ENCODE assay signal across 24 mouse cellular contexts in the genomic region with DNA sequence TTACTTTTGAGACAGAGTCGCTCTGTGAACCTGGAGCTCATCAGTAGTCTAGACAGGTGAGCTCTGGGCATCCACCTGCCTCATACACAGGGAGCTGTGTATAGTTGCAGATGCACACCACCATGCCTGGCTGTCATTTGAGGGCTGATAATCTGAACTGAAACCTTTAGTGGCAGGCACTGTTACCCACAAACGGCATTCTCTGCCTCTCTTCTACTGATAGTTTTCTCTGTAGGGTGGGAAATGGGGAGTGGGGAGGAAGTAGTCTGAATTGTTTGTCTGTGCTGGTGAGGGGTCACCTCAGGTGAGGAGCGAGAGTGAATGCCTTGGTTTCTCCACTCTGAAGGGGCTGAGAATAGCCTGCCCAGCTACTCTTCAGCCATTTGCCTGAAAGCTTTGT. TPM values are rescaled to one million over a fixed set of nuclear protein-coding genes. Genes with fewer than 3 reads are reported as not detected.
DNase-seq lines count a peak whose midpoint lies in the region; ATAC-seq and TF ChIP-seq lines count a peak whose summit lies in the region.
"Had no signal": no experiment of that assay in that cellular context is flagged by ENCODE, and none has a peak within 500 bp of the region (broad histone marks: within the 10 kb centered on the region; RNA-seq: fewer than 3 reads in every experiment).

No protein-coding gene starts in this region.

- intact Hi-C loops in heart, postnatal 36 days (cut with DNase I), result no loop called here

- WGBS in heart, embryonic 12.5 days, result 61% methylated on average over 3 of the region's 3 CpGs

- ATAC-seq in heart, embryonic 12.5 days (ENCODE audit: insufficient number of reproducible peaks, low FRiP score), result no peak
- 0 out of 2 replicates have a peak, but pooled peaks have one; percentile 14 for ATAC-seq in megakaryocyte-erythroid progenitor cell, adult 5-6 weeks (replicated peaks; ENCODE audit: low FRiP score, low TSS enrichment, poor library complexity, severe bottlenecking)
- no peak for ATAC-seq in CD4-positive, CD25-positive, alpha-beta regulatory T cell, adult 4 months
- ATAC-seq: activated CD4-positive, CD25-positive, alpha-beta regulatory T cell, adult 4 months; Patski had no signal

- H3K27me3 ChIP-seq in heart, embryonic 12.5 days (replicated peaks), result no peaks in the 10 kb centered on the region
- H3K27me3 ChIP-seq in MEL (ENCODE audit: control insufficient read depth in 1 of 2, insufficient read depth in 2 of 2, low read length in 2 of 2), result no peaks in the 10 kb centered on the region
- H3K27me3 ChIP-seq: CH12.LX, Patski had no signal

- TF ChIP-seq CTCF in MEL (IDR thresholded peaks at IDR 0.05 in 2 of 3, conservative IDR thresholded peaks at IDR 0.05 in 1 of 3; ENCODE audit: control insufficient read depth in 1 of 3, insufficient read depth in 1 of 3, low read depth in 2 of 3, low read length in 3 of 3, poor library complexity in 1 of 3, severe bottlenecking in 1 of 3), result no peak

- peaks cover 2% of the 10 kb centered on the region; the same call in 1 of the 2 replicates for H3K79me2 ChIP-seq in MEL (ENCODE audit: control insufficient read depth, insufficient read depth, low read length, poor library complexity)

- no peak overlapping the region for H3K9ac ChIP-seq in heart, embryonic 12.5 days
- H3K9ac ChIP-seq in MEL (ENCODE audit: control insufficient read depth, low read depth, low read length, poor library complexity, severe bottlenecking), result 0 out of 2 replicates have a peak overlapping the region, but pooled peaks have one; percentile 14

- H3K4me2 ChIP-seq in heart, embryonic 12.5 days, result no peak overlapping the region

- TF ChIP-seq RAD21 in MEL (IDR thresholded peaks at IDR 0.05; ENCODE audit: low read depth, low read length), result no peak

- no peak for TF ChIP-seq POLR2A in MEL (IDR thresholded peaks at IDR 0.05; ENCODE audit: control insufficient read depth in 1 of 2, insufficient read depth in 1 of 2, low read depth in 1 of 2, low read length in 2 of 2, poor library complexity in 1 of 2)

- peak; percentile 16 for DNase-seq in heart, adult 11 months
- no peak for DNase-seq in heart, postnatal 4 days
- no peak for DNase-seq in heart, postnatal 36 days
- peak; percentile 33 for DNase-seq in MEL (ENCODE audit: low read depth, low spot score)
- no peak for DNase-seq in layer of hippocampus, postnatal 36 days
- DNase-seq: adrenal gland, adult 8-10 months; adrenal gland, postnatal 10 days; adrenal gland, postnatal 25 days; adrenal gland, postnatal 36 days; B cell, adult 2 months; cerebellum, adult 11 months; cerebellum, adult 11-12 months; cerebellum, adult 18-20 months; cerebellum, adult 2 months had no signal

- H3K4me3 ChIP-seq in heart, embryonic 12.5 days, result no peak overlapping the region
- H3K4me3 ChIP-seq in MEL (ENCODE audit: control insufficient read depth in 1 of 2, insufficient read depth in 1 of 2, low read depth in 2 of 2, low read length in 2 of 2), result no peak overlapping the region

- TF ChIP-seq EP300 in MEL (IDR thresholded peaks at IDR 0.05; ENCODE audit: low read depth in 1 of 2, low read length in 2 of 2), result peak; percentile 3 to 71; a peak in 2 of 4 replicates

- H3K4me1 ChIP-seq in heart, embryonic 12.5 days (replicated peaks), result peaks cover 17% of the 10 kb centered on the region
- peaks cover 25 to 32% of the 10 kb centered on the region in 2 experiments for H3K4me1 ChIP-seq in MEL (ENCODE audit: control insufficient read depth in 1 of 2, insufficient read depth in 2 of 2, low read length in 2 of 2)

- 0 out of 2 replicates have a peak overlapping the region, but pooled peaks have one; percentile 8 for H3K27ac ChIP-seq in heart, embryonic 12.5 days (ENCODE audit: poor library complexity, severe bottlenecking)
- peak overlapping the region; percentile 49 for H3K27ac ChIP-seq in MEL (ENCODE audit: control insufficient read depth, low read depth, low read length)

- peaks cover 73% of the 10 kb centered on the region for H3K36me3 ChIP-seq in heart, embryonic 12.5 days
- peaks cover 25 to 47% of the 10 kb centered on the region in 2 experiments for H3K36me3 ChIP-seq in MEL (ENCODE audit: control insufficient read depth in 1 of 2, insufficient read depth in 2 of 2, low read length in 2 of 2)

- no peaks in the 10 kb centered on the region for H3K9me3 ChIP-seq in heart, embryonic 12.5 days (replicated peaks)
- no peaks in the 10 kb centered on the region for H3K9me3 ChIP-seq in MEL (replicated peaks; ENCODE audit: insufficient read depth, low read length)
- H3K9me3 ChIP-seq: G1E had no signal

TF ChIP-seq in MEL, 35 proteins besides CTCF, POLR2A, EP300 and RAD21 (continues in another document):
- TF ChIP-seq JUND (IDR thresholded peaks at IDR 0.05; ENCODE audit: low read depth, low read length) (no peak), MAX (IDR thresholded peaks at IDR 0.05; ENCODE audit: low read length) (no peak), TCF12 (IDR thresholded peaks at IDR 0.05; ENCODE audit: low read depth, low read length) (peak; percentile 71), ZKSCAN1 (IDR thresholded peaks at IDR 0.05; ENCODE audit: low read depth, low read length) (no peak), ETS1 (IDR thresholded peaks at IDR 0.05; ENCODE audit: low read depth, low read length) (peak; percentile 35; the same call in 1 of the 2 replicates), MAFK (IDR thresholded peaks at IDR 0.05; ENCODE audit: borderline replicate concordance, low read depth, low read length) (no peak), ZMIZ1 (IDR thresholded peaks at IDR 0.05; ENCODE audit: low read depth, low read length) (no peak), BHLHE40 (IDR thresholded peaks at IDR 0.05; ENCODE audit: borderline replicate concordance, low read depth, low read length) (no peak), NRF1 (IDR thresholded peaks at IDR 0.05; ENCODE audit: insufficient read depth, low read depth, low read length, poor library complexity, severe bottlenecking) (no peak), GABPA (IDR thresholded peaks at IDR 0.05; ENCODE audit: low read depth, low read length) (no peak), MXI1 (IDR thresholded peaks at IDR 0.05; ENCODE audit: low read depth, low read length) (no peak), TAL1 (IDR thresholded peaks at IDR 0.05; ENCODE audit: low read length) (no peak), SIN3A (IDR thresholded peaks at IDR 0.05; ENCODE audit: low read length) (no peak), CHD2 (IDR thresholded peaks at IDR 0.05; ENCODE audit: low read length) (no peak), CHD1 (IDR thresholded peaks at IDR 0.05; ENCODE audit: low read depth, low read length) (0 out of 2 replicates have a peak, but pooled peaks have one; percentile 51)

RNA-seq across cellular contexts. Expression of gene Plekha3, which starts 12.5 kb away (rescaled TPM):
- 10 to 100 TPM; 21.5 to 22.5 TPM for total RNA-seq in heart, postnatal 4 days (2021)
- polyA plus RNA-seq in heart, embryonic 12.5 days (2016; fragmentation: Nextera tagmentation; extraction: Ambion mirVana), result 14.9 and 17.3 TPM in 2 replicates
- 10 to 100 TPM; 19.4 to 20.0 TPM for total RNA-seq in heart, postnatal 36 days (2021)
- 15.1 and 20.5 TPM in 2 replicates for total RNA-seq in MEL (2012; rRNA removed)
- polyA plus RNA-seq in MEL (2012; ENCODE audit: insufficient read depth in 1 of 2, insufficient read length in 2 of 2, low read depth in 1 of 2, low replicate concordance in 2 of 2, missing spikeins in 1 of 2), result 10 to 100 TPM in 1 of 2 experiments, not detected in 1; 23.4 TPM
- total RNA-seq in megakaryocyte-erythroid progenitor cell, adult 5-6 weeks (2014; fragmentation: Nextera tagmentation), result 19.8 and 23.7 TPM in 2 replicates
- total RNA-seq in megakaryocyte-erythroid progenitor cell, adult 5-6 weeks (2017), result 20.4 and 21.8 TPM in 2 replicates
- total RNA-seq in layer of hippocampus, postnatal 36 days (2021), result 10 to 100 TPM; 49.7 to 50.1 TPM
- polyA plus RNA-seq in CD4-positive, CD25-positive, alpha-beta regulatory T cell, adult 4 months (2017; shearing (Covaris generic)), result 10 to 100 TPM; 10.7 to 13.1 TPM

RNA-seq across cellular contexts. Expression of gene Fkbp7, which starts 14.7 kb away (rescaled TPM):
- 10 to 100 TPM; 23.8 to 30.0 TPM for total RNA-seq in heart, postnatal 4 days (2021)
- polyA plus RNA-seq in heart, embryonic 12.5 days (2016; fragmentation: Nextera tagmentation; extraction: Ambion mirVana), result 61.9 and 62.4 TPM in 2 replicates
- total RNA-seq in heart, postnatal 36 days (2021), result 10 to 100 TPM; 19.9 to 24.0 TPM
- total RNA-seq in MEL (2012; rRNA removed), result 0.98 and 1.8 TPM in 2 replicates
- 1 to 10 TPM in 1 of 2 experiments, not detected in 1; 1.1 TPM for polyA plus RNA-seq in MEL (2012; ENCODE audit: insufficient read depth in 1 of 2, insufficient read length in 2 of 2, low read depth in 1 of 2, low replicate concordance in 2 of 2, missing spikeins in 1 of 2)
- 6.6 and 6.7 TPM in 2 replicates for total RNA-seq in megakaryocyte-erythroid progenitor cell, adult 5-6 weeks (2014; fragmentation: Nextera tagmentation)
- total RNA-seq in megakaryocyte-erythroid progenitor cell, adult 5-6 weeks (2017), result 8.6 and 13.0 TPM in 2 replicates
- total RNA-seq in layer of hippocampus, postnatal 36 days (2021), result 1 to 10 TPM; 4.6 to 5.1 TPM
- polyA plus RNA-seq in CD4-positive, CD25-positive, alpha-beta regulatory T cell, adult 4 months (2017; shearing (Covaris generic)), result 1 to 10 TPM; 4.8 to 5.9 TPM

RNA-seq across cellular contexts. Expression of gene Pjvk, which starts 39.3 kb away (rescaled TPM):
- total RNA-seq in heart, postnatal 4 days (2021), result not detected
- 0.21 TPM in 1 of 2 replicates, not detected in the other for polyA plus RNA-seq in heart, embryonic 12.5 days (2016; fragmentation: Nextera tagmentation; extraction: Ambion mirVana)
- total RNA-seq in heart, postnatal 36 days (2021), result not detected
- not detected in 2 replicates for total RNA-seq in MEL (2012; rRNA removed)
- under 1 TPM in 1 of 2 experiments, not detected in 1; 0.07 TPM for polyA plus RNA-seq in MEL (2012; ENCODE audit: insufficient read depth in 1 of 2, insufficient read length in 2 of 2, low read depth in 1 of 2, low replicate concordance in 2 of 2, missing spikeins in 1 of 2)
- total RNA-seq in megakaryocyte-erythroid progenitor cell, adult 5-6 weeks (2014; fragmentation: Nextera tagmentation), result not detected in 2 replicates
- not detected in 2 replicates for total RNA-seq in megakaryocyte-erythroid progenitor cell, adult 5-6 weeks (2017)
- total RNA-seq in layer of hippocampus, postnatal 36 days (2021), result not detected
- polyA plus RNA-seq in CD4-positive, CD25-positive, alpha-beta regulatory T cell, adult 4 months (2017; shearing (Covaris generic)), result not detected
- total RNA-seq: adrenal gland, adult 8-10 months; adrenal gland, postnatal 14 days; adrenal gland, postnatal 25 days; CH12.LX; ES-E14 had no signal
- polyA plus RNA-seq: activated CD4-positive, CD25-positive, alpha-beta regulatory T cell, adult 4 months; adrenal gland, adult 2 months; G1E had no signal

RNA-seq across cellular contexts. Expression of gene Prkra, which starts 39.8 kb away (rescaled TPM):
- 10 to 100 TPM; 20.7 to 22.6 TPM for total RNA-seq in heart, postnatal 4 days (2021)
- 33.1 and 35.5 TPM in 2 replicates for polyA plus RNA-seq in heart, embryonic 12.5 days (2016; fragmentation: Nextera tagmentation; extraction: Ambion mirVana)
- total RNA-seq in heart, postnatal 36 days (2021), result 10 to 100 TPM; 11.9 to 14.9 TPM
- 15.7 and 18.8 TPM in 2 replicates for total RNA-seq in MEL (2012; rRNA removed)
- 10 to 100 TPM in 1 of 2 experiments, not detected in 1; 21.5 TPM for polyA plus RNA-seq in MEL (2012; ENCODE audit: insufficient read depth in 1 of 2, insufficient read length in 2 of 2, low read depth in 1 of 2, low replicate concordance in 2 of 2, missing spikeins in 1 of 2)
- total RNA-seq in megakaryocyte-erythroid progenitor cell, adult 5-6 weeks (2014; fragmentation: Nextera tagmentation), result 27.0 and 31.1 TPM in 2 replicates
- 15.2 and 20.2 TPM in 2 replicates for total RNA-seq in megakaryocyte-erythroid progenitor cell, adult 5-6 weeks (2017)
- 10 to 100 TPM; 15.7 to 16.9 TPM for total RNA-seq in layer of hippocampus, postnatal 36 days (2021)
- polyA plus RNA-seq in CD4-positive, CD25-positive, alpha-beta regulatory T cell, adult 4 months (2017; shearing (Covaris generic)), result 10 to 100 TPM in 1 of 2 experiments, 1 to 10 TPM in 1; 9.3 to 11.3 TPM

Comparison
In these comparisons a context has a peak if more than half of its experiments do, and no peak if none do; other contexts are left out.
1. DNase-seq: peak in heart, adult 11 months (single experiment) and MEL (single experiment); none in heart, postnatal 4 days (single experiment), heart, postnatal 36 days (0 of 2) and layer of hippocampus, postnatal 36 days (0 of 2).